Mouse (Mus musculus) T-cell, adult 2 months (primary cell): ENCODE measurements around the gene Kcnj8.
"Not testable (repeated sequence)": the region's sequence is repeated elsewhere in the genome, so short reads cannot be mapped to it uniquely, and the experiment has no call there.

Experiments
- DNase-seq: peaks from one replicate; pipeline ENCODE4 v3.0.0; 2022; ENCODE audit warnings: low spot score

Kcnj8 gene

GRCm38 (mm10) chr6:142548377-142548776, 23.0 kb downstream of the Kcnj8 start:
- no peak for DNase-seq

- DNase-seq: no peak
These were observed 26.3 kb downstream of the Kcnj8 start for GRCm38 (mm10) chr6:142545132-142545531.

- no peak for DNase-seq
These were observed 27.8 kb downstream of the Kcnj8 start for GRCm38 (mm10) chr6:142543648-142544047.

GRCm38 (mm10) chr6:142542800-142543175, 28.6 kb downstream of the Kcnj8 start:
- DNase-seq: no peak

- DNase-seq: no peak
These were observed 29.2 kb downstream of the Kcnj8 start for GRCm38 (mm10) chr6:142542082-142542799.

GRCm38 (mm10) chr6:142540561-142541160, 30.8 kb downstream of the Kcnj8 start:
- no peak for DNase-seq

GRCm38 (mm10) chr6:142540131-142540530, 31.3 kb downstream of the Kcnj8 start:
- DNase-seq: no peak

GRCm38 (mm10) chr6:142538503-142538902, 32.9 kb downstream of the Kcnj8 start:
- DNase-seq: peak; percentile 74

- DNase-seq: no peak
These were observed 38.0 kb downstream of the Kcnj8 start for GRCm38 (mm10) chr6:142533412-142533811.

GRCm38 (mm10) chr6:142532686-142533085, 38.7 kb downstream of the Kcnj8 start:
- no peak for DNase-seq

- DNase-seq: no peak
These were observed 39.3 kb downstream of the Kcnj8 start for GRCm38 (mm10) chr6:142532141-142532540.

- DNase-seq: no peak
These were observed 41.0 kb downstream of the Kcnj8 start for GRCm38 (mm10) chr6:142530378-142530777.

- no peak for DNase-seq
These were observed 41.7 kb downstream of the Kcnj8 start for GRCm38 (mm10) chr6:142529680-142530079.

GRCm38 (mm10) chr6:142527931-142528562, 43.4 kb downstream of the Kcnj8 start:
- no peak for DNase-seq

GRCm38 (mm10) chr6:142524635-142525308, 46.6 kb downstream of the Kcnj8 start:
- DNase-seq: peak; percentile 64

GRCm38 (mm10) chr6:142521591-142522110, 49.8 kb downstream of the Kcnj8 start:
- DNase-seq: no peak

GRCm38 (mm10) chr6:142519110-142519509, 52.3 kb downstream of the Kcnj8 start:
- DNase-seq: peak; percentile 30

- DNase-seq: not testable (repeated sequence)
These were observed 56.0 kb downstream of the Kcnj8 start for GRCm38 (mm10) chr6:142515379-142515778.

- peak; percentile 16 for DNase-seq
These were observed 56.5 kb downstream of the Kcnj8 start for GRCm38 (mm10) chr6:142514912-142515311.
